Mouse (Mus musculus) kidney, postnatal 14 days (tissue): ENCODE measurements at regions not wholly inside any gene's neighbourhood (a gene's known extent, or its start where the extent isn't known, plus 50 kb on each side); places are given as distances from the start of the nearest gene placed in this dataset.
A peak's percentile ranks its signal among the peaks of the same experiment; 100 is the strongest.

ENCODE experiments used
- DNase-seq: peaks from one replicate; pipeline ENCODE4 v3.0.0; 2022; ENCODE audit warnings: mixed read lengths

DNA sequence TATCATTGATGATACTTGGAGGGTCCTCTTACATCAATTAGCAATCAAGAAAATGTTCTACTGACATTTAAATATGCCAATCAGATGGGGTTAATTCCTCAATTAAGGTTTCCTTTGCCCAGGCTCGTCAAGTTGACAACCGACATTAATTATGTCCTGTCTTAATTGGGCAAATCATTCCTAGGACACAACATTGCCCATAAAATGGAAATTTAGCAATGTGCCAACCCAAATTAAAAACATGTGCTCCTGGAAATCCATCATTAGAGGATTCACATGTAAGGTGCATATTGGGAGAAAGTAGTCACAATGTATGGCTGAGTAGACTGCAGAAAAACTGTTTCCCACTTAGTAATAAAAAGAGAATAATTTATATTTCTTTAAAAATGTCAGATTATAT, 483.6 kb upstream of the B430305J03Rik start:
- DNase-seq = no peak

DNA sequence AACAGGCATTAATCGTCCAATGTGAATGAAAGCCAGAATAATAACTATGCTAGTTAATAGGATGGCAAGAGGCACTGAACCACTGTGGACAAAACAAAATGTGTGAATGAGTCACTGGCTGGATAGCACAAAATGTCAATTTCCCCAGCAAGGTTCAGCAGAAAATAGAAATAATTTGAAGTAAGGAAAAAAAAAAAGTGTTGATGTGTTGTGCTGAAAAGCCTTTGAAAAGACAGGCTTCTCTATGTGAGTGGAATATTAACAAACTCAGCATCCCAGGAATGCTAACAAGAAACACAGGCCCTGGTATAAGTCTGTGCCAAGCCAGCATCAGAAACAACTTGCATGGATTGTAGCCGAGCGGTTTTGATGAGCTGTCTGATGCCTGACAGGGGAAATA, 481.0 kb upstream of the B430305J03Rik start:
- DNase-seq = no peak

DNA sequence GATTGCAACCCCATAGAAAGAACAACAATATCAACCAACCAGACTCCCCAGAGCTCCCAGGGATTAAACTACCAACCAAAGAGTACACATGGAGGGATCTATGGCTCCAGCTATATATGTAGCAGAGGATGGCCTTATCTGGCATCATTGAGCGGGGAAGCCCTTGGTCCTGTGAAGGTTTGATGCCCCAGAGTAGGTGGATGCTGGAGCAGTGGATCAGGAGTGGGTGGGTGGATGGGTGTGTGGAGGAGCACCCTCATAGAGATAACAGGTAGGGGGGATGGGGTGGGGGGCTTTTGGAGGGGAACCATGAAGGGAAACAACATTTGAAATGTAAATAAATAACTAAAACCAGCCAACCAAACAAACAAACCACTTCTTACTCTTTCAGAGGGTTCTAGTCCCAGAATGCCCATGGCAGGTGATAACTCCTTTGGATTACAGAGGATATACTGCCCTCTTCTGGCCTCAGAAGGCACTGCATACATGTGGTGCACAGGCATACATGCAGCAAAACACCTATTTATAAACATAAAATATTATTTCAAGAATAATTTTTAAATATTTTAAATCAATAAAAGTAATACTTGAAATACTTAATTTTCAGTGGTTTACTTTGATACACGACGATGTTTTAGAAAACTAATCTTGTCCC, 473.7 kb upstream of the B430305J03Rik start:
- DNase-seq = peak; percentile 6

DNA sequence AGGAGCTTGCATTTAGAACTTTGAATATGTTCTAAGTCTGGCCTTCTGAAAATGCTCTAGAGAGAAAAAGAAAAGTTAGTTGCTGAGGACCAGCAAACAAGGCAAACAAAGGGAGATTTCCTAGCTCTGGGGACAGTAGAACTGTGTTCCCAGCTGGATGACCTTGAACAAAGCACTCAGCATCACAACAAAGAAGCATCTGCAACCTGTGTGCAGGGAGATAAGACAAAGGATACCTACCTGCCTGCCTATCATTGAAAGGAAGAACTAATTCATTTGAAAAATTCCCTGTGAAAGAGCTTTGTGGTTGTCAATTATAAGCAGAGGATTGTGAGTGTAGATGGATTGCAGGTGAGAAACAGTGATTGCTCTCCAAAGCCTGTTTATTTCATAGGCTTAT, 451.1 kb upstream of the B430305J03Rik start:
- DNase-seq = no peak

DNA sequence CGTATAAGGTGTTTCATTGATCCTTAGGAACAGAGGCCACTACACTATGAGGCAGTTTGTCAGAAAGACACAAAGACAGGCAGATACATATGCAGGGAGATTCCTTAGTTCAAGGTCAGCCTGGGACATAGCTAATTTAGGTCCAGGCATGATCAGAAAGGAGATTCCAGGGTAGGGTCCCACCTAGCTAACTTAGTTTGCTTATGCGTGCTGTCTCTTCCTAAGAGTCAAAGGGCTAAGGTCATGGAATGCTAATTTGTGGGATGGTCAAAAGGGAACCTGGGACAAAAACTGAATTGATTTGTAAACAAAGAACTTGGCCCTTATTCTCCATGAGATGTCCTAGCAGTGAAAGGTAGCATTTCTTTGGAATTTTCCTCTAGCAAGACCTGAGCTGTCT, 430.3 kb upstream of the B430305J03Rik start:
- no peak for DNase-seq

DNA sequence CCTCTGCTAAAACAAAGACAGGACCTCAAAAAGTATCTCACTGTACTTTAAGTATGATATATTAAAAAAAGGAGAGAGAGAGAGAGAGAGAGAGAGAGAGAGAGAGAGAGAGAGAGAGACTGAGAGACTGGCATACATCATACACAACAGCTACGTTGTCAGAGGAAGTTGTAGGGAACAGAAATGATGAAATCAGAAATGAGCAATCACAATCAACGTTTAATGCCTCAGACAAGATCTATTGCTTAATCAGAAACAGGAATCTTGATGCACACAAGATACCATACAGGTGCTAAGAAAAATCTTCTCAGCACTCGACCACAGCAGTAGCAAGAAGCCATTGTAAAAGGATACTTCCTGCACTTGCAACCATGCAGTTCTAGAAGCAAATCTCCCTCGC, 424.9 kb upstream of the B430305J03Rik start:
- DNase-seq = no peak
